Mouse (Mus musculus): ENCODE data around the gene Ap2a2.

- TF ChIP-seq CTCF (IDR thresholded peaks at IDR 0.05) (peak; percentile 66), EP300 (IDR thresholded peaks at IDR 0.05) (no peak)
Measured at GRCm38 (mm10) chr7:141643160-141643559, 81.2 kb downstream of the Ap2a2 start.
